Mouse (Mus musculus) limb, embryonic 11.5 days (tissue): ENCODE results near the gene Astn2. TPM values are rescaled to one million over a fixed set of nuclear protein-coding genes. Genes with fewer than 3 reads are reported as not detected.

Experiments
- ATAC-seq: fragments of 200-750 bp; cut with Nextera tagmentation; 2 replicates; pipeline ENCODE4 v1.8.0; 2017; ENCODE audit warnings: low read depth; ENCODE audit not compliant: insufficient number of reproducible peaks, low FRiP score, low TSS enrichment
- DNase-seq: peaks from one replicate; pipeline ENCODE4 v3.0.0-alpha.2; 2015; ENCODE audit warnings: low spot score
- H3K27ac ChIP-seq: fragments of 300-500 bp; sonication (generic); replicated peaks from 2 replicates; pipeline ENCODE4 v1.5.1; 2014; ENCODE audit warnings: low read depth, mild to moderate bottlenecking, low read length
- H3K27me3 ChIP-seq: fragments of 300-500 bp; sonication (generic); 2 replicates; pipeline ENCODE4 v1.6.1; 2014; ENCODE audit warnings: mild to moderate bottlenecking, low read length, mixed read lengths; ENCODE audit not compliant: control insufficient read depth, insufficient read depth
- H3K36me3 ChIP-seq: fragments of 300-500 bp; sonication (generic); 2 replicates; pipeline ENCODE4 v1.6.1; 2014; ENCODE audit warnings: mild to moderate bottlenecking, low read length, moderate library complexity, mixed read lengths; ENCODE audit not compliant: control insufficient read depth, insufficient read depth
- H3K4me1 ChIP-seq: fragments of 300-500 bp; sonication (generic); 2 replicates; pipeline ENCODE4 v1.6.1; 2014; ENCODE audit warnings: low read length, mixed read lengths; ENCODE audit not compliant: control insufficient read depth, insufficient read depth
- H3K4me2 ChIP-seq: fragments of 300-500 bp; sonication (generic); 2 replicates; pipeline ENCODE4 v1.6.1; 2014; ENCODE audit warnings: low read depth, mild to moderate bottlenecking, moderate library complexity; ENCODE audit not compliant: severe bottlenecking
- H3K4me3 ChIP-seq: fragments of 300-500 bp; sonication (generic); 2 replicates; pipeline ENCODE4 v1.5.1; 2014; ENCODE audit warnings: low read depth, low read length
- H3K9ac ChIP-seq: fragments of 300-500 bp; sonication (generic); 2 replicates; pipeline ENCODE4 v1.6.1; 2014; ENCODE audit warnings: mild to moderate bottlenecking, low read length
- H3K9me3 ChIP-seq: fragments of 300-500 bp; sonication (generic); 2 replicates; pipeline ENCODE4 v1.6.1; 2016; ENCODE audit warnings: low read length; ENCODE audit not compliant: control insufficient read depth
- WGBS: fragments of 180-500 bp; shearing (Covaris S2); extraction: QIAGEN DNeasy Blood & Tissue Kit; methylation state at CpG from one replicate; pipeline ENCODE4 v1.1.7; 2014; 5-methylcytosine and 5-hydroxymethylcytosine counted together
- polyA plus RNA-seq: library from polyadenylated mRNA; unstranded; fragments of >200 nt; fragmentation: Nextera tagmentation; extraction: Ambion mirVana; gene quantifications from 2 replicates; pipeline ENCODE4 v1.2.1, GENCODE M21; 2014

Gene Astn2
- polyA plus RNA-seq, 1 experiment from 2014 or later = 0.47 TPM

GRCm38 (mm10) chr4:66031320-66031870 is 373.0 kb downstream of the Astn2 start:
- Histone ChIP-seq H3K4me2 (no peak overlapping the region), H3K27me3 (no peaks in the 10 kb centered on the region), H3K4me1 (peaks cover under 1% of the 10 kb centered on the region; the same call in 1 of the 2 replicates), H3K9me3 (no peaks in the 10 kb centered on the region), H3K9ac (no peak overlapping the region), H3K36me3 (no peaks in the 10 kb centered on the region), H3K27ac (no peak overlapping the region), H3K4me3 (no peak overlapping the region)
- 22% methylated on average over 9 of the region's 9 CpGs for WGBS
- ATAC-seq = no peak
- no peak for DNase-seq

GRCm38 (mm10) chr4:66029901-66030300 is 374.5 kb downstream of the Astn2 start:
- Histone ChIP-seq H3K4me2 (no peak overlapping the region), H3K27me3 (no peaks in the 10 kb centered on the region), H3K36me3 (no peaks in the 10 kb centered on the region), H3K9ac (no peak overlapping the region), H3K4me1 (peaks cover 4% of the 10 kb centered on the region; the same call in 1 of the 2 replicates), H3K27ac (no peak overlapping the region), H3K4me3 (no peak overlapping the region), H3K9me3 (no peaks in the 10 kb centered on the region)
- no peak for ATAC-seq
- no peak for DNase-seq
- 51% methylated on average over 4 of the region's 4 CpGs for WGBS

GRCm38 (mm10) chr4:66027866-66028265 is 376.5 kb downstream of the Astn2 start:
- H3K9ac ChIP-seq = no peak overlapping the region
- peaks cover 4% of the 10 kb centered on the region; the same call in 1 of the 2 replicates for H3K4me1 ChIP-seq
- H3K27ac ChIP-seq = no peak overlapping the region
- no peaks in the 10 kb centered on the region for H3K9me3 ChIP-seq
- DNase-seq (no peak), ATAC-seq (no peak)
- H3K4me2 ChIP-seq = no peak overlapping the region
- no peak overlapping the region for H3K4me3 ChIP-seq
- WGBS = 75% methylated on average over 1 of the region's 1 CpGs
- H3K27me3 ChIP-seq = no peaks in the 10 kb centered on the region
- H3K36me3 ChIP-seq = no peaks in the 10 kb centered on the region

- Histone ChIP-seq H3K4me1 (peaks cover 4% of the 10 kb centered on the region; the same call in 1 of the 2 replicates), H3K9ac (no peak overlapping the region), H3K27ac (0 out of 2 replicates have a peak overlapping the region, but pooled peaks have one; percentile 45), H3K4me3 (no peak overlapping the region), H3K36me3 (no peaks in the 10 kb centered on the region), H3K27me3 (no peaks in the 10 kb centered on the region), H3K4me2 (peak overlapping the region; percentile 26), H3K9me3 (no peaks in the 10 kb centered on the region)
- ATAC-seq (peak; percentile 88), DNase-seq (peak; percentile 66)
- WGBS = 7% methylated on average over 8 of the region's 8 CpGs
Measured at GRCm38 (mm10) chr4:66025393-66026062, 378.9 kb downstream of the Astn2 start.

GRCm38 (mm10) chr4:66002936-66003335 is 401.5 kb downstream of the Astn2 start:
- no peaks in the 10 kb centered on the region for H3K9me3 ChIP-seq
- no peak overlapping the region for H3K4me2 ChIP-seq
- H3K27me3 ChIP-seq = no peaks in the 10 kb centered on the region
- no peaks in the 10 kb centered on the region for H3K36me3 ChIP-seq
- no peak overlapping the region for H3K27ac ChIP-seq
- no peaks in the 10 kb centered on the region for H3K4me1 ChIP-seq
- DNase-seq = no peak
- H3K4me3 ChIP-seq = no peak overlapping the region
- no peak overlapping the region for H3K9ac ChIP-seq
- ATAC-seq = no peak

GRCm38 (mm10) chr4:65983643-65984042 is 420.8 kb downstream of the Astn2 start:
- ATAC-seq (no peak), DNase-seq (no peak)
- Histone ChIP-seq H3K27me3 (no peaks in the 10 kb centered on the region), H3K9ac (no peak overlapping the region), H3K27ac (no peak overlapping the region), H3K4me1 (no peaks in the 10 kb centered on the region), H3K9me3 (no peaks in the 10 kb centered on the region), H3K4me3 (no peak overlapping the region), H3K4me2 (no peak overlapping the region), H3K36me3 (no peaks in the 10 kb centered on the region)
- WGBS = 84% methylated on average over 2 of the region's 2 CpGs

GRCm38 (mm10) chr4:65982882-65983281 is 421.5 kb downstream of the Astn2 start:
- ATAC-seq (no peak), DNase-seq (no peak)
- WGBS = 56% methylated on average over 4 of the region's 4 CpGs
- Histone ChIP-seq H3K4me3 (no peak overlapping the region), H3K4me2 (no peak overlapping the region), H3K9ac (no peak overlapping the region), H3K27ac (no peak overlapping the region), H3K27me3 (no peaks in the 10 kb centered on the region), H3K9me3 (no peaks in the 10 kb centered on the region), H3K36me3 (no peaks in the 10 kb centered on the region), H3K4me1 (no peaks in the 10 kb centered on the region)

GRCm38 (mm10) chr4:65976251-65976650 is 428.2 kb downstream of the Astn2 start:
- Histone ChIP-seq H3K27me3 (no peaks in the 10 kb centered on the region), H3K27ac (no peak overlapping the region), H3K36me3 (no peaks in the 10 kb centered on the region), H3K4me1 (no peaks in the 10 kb centered on the region), H3K9me3 (no peaks in the 10 kb centered on the region), H3K4me2 (no peak overlapping the region), H3K9ac (no peak overlapping the region), H3K4me3 (no peak overlapping the region)
- ATAC-seq (no peak), DNase-seq (no peak)
- 80% methylated on average over 3 of the region's 3 CpGs for WGBS
